Mouse (Mus musculus) kidney, adult 2 months (tissue): ENCODE data around the gene Wnt9a.

Experiments
- CTCF ChIP-seq: fragments of 200-500 bp; conservative IDR thresholded peaks from 2 replicates; pipeline ENCODE4 v1.5.1; 2011; ENCODE audit warnings: low read depth, mild to moderate bottlenecking, control low read depth, low read length, moderate library complexity, mixed read lengths; ENCODE audit not compliant: insufficient read depth, insufficient read length
- POLR2A ChIP-seq: fragments of 200-500 bp; IDR thresholded peaks from one replicate; pipeline ENCODE4 v1.6.1; 2011; ENCODE audit warnings: low read depth, low read length, control low read depth

DNA sequence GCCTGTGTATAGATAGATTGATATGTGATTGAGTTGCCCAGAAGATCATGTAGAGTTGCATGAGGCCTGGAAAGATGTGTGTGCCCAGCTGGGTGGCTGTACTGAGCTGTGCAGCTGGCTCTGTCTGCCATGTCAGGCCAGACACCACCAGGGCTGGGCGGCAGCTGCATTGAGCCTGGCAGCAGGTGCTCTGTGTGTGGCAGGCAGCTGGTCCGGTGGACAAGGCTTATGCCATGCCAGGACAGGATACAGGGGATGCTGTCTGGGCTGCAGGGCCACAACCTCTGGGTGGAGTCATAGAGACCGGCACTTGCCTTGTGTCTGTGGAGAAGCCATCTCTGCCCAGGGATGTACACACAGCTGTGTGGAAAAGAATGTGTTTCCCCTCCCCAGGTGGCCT, 16.3 kb downstream of the Wnt9a start:
- TF ChIP-seq POLR2A, result no peak
- TF ChIP-seq CTCF, result no peak
